Mouse (Mus musculus): ENCODE results near the gene Nenf. TPM values are rescaled to one million over a fixed set of nuclear protein-coding genes. Genes with fewer than 3 reads are reported as not detected.

Gene Nenf
- polyA plus RNA-seq (2021; fragmentation: Nextera tagmentation), result 390 and 414 TPM in 2 replicates
- long read RNA-seq, experiment 1, transcript Nenf-201 (4 exons, 742 nt), result major isoform, 213 of 227 reads
- long read RNA-seq, experiment 1, partial matches to known transcripts, result 2 of 227 reads
- long read RNA-seq, experiment 1, other reads (novel, unspliced or antisense), result 12 of 227 reads
- long read RNA-seq, experiment 2, transcript Nenf-201 (4 exons, 742 nt), result major isoform, 30 of 34 reads
- long read RNA-seq, experiment 2, partial matches to known transcripts, result 1 of 34 reads
- long read RNA-seq, experiment 2, other reads (novel, unspliced or antisense), result 3 of 34 reads

GRCm38 (mm10) chr1:191317591-191318196, at the start of gene Nenf:
TSS of gene Nenf (minus strand) at chr1:191318194.

GRCm38 (mm10) chr1:191325726-191326232, 7.8 kb upstream of the Nenf start, which contains the start of gene Tmem206:
TSS of gene Tmem206 (plus strand) at chr1:191325912.

Other genes with a start within 250 kb of the Nenf start
- 3.1 and 4.5 TPM in 2 replicates for gene Batf3, start 220.3 kb downstream of the Nenf start, polyA plus RNA-seq (2021; fragmentation: Nextera tagmentation)
- gene Fam71a, start 153.4 kb downstream of the Nenf start, polyA plus RNA-seq (2021; fragmentation: Nextera tagmentation), result not detected in 2 replicates
- gene Atf3, start 100.2 kb downstream of the Nenf start, polyA plus RNA-seq (2021; fragmentation: Nextera tagmentation), result 0.53 and 0.97 TPM in 2 replicates
- gene Tmem206, start 7.7 kb upstream of the Nenf start, polyA plus RNA-seq (2021; fragmentation: Nextera tagmentation), result 7.3 and 7.8 TPM in 2 replicates
- gene Ppp2r5a, start 85.1 kb upstream of the Nenf start, polyA plus RNA-seq (2021; fragmentation: Nextera tagmentation), result 9.7 and 12.3 TPM in 2 replicates

Measured in layer of hippocampus, adult 6 months (tissue).